Mouse (Mus musculus): ENCODE results near the gene Zfp819. TPM values are rescaled to one million over a fixed set of nuclear protein-coding genes. Genes with fewer than 3 reads are reported as not detected.
"Not testable (repeated sequence)": the region's sequence is repeated elsewhere in the genome, so short reads cannot be mapped to it uniquely, and the experiment has no call there.

Gene Zfp819
- polyA plus RNA-seq, 1 experiment from 2014 or later = not detected

DNA sequence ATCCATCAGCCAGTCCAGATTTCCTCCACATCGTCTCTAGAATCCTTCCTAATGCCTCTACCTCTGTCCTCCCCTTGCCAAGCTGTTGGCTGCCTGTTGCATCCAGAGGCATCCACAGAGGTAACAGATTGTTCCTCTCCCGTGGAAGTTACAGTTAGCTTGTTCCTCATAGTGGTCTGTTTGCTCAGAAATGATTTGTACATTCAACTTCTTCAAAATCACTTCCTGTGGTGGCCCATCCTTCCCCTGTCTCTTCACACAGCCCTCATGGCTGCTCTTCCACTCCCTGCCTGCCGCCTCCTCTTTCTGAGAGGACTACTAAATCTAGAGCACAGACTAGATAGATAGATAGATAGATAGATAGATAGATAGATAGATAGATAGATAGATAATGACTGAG is 47.5 kb downstream of the Zfp819 start:
- no peak overlapping the region for H3K27ac ChIP-seq
- H3K36me3 ChIP-seq = no peaks in the 10 kb centered on the region
- H3K4me2 ChIP-seq = no peak overlapping the region
- H3K27me3 ChIP-seq (replicated peaks) = no peaks in the 10 kb centered on the region
- H3K9ac ChIP-seq = no peak overlapping the region
- H3K4me1 ChIP-seq = no peaks in the 10 kb centered on the region
- no peak for ATAC-seq (ENCODE audit: insufficient read depth, low FRiP score, low read depth)
- H3K4me3 ChIP-seq (replicated peaks) = no peak overlapping the region
- 64% methylated on average over 3 of the region's 3 CpGs for WGBS
- no peaks in the 10 kb centered on the region; the same call in 1 of the 2 replicates for H3K9me3 ChIP-seq

DNA sequence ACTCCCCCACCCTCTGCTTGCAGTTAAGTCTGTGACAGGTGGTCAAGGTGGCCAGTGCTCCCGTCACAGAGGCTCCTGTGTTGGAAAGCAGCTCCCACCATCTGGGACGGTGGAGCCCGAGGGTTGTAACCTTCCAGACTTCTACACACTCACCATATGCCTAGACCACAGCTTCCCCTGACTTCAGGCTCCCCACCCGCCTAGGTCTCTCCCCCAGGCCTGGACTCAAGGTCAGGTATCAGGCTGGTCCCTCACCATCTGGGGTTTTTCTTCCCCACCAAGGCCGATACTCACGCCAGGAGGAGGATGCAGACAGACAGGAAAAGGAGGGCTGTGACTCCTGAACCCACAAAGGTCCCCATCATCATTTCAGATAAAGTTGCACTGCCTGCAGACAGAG is 49.3 kb downstream of the Zfp819 start:
- no peaks in the 10 kb centered on the region for H3K27me3 ChIP-seq (replicated peaks)
- WGBS = 58% methylated on average over 6 of the region's 6 CpGs
- no peak overlapping the region for H3K4me3 ChIP-seq (replicated peaks)
- no peaks in the 10 kb centered on the region for H3K4me1 ChIP-seq
- H3K4me2 ChIP-seq = no peak overlapping the region
- no peak overlapping the region for H3K9ac ChIP-seq
- no peaks in the 10 kb centered on the region for H3K36me3 ChIP-seq
- no peak for ATAC-seq (ENCODE audit: insufficient read depth, low FRiP score, low read depth)
- H3K9me3 ChIP-seq = no peaks in the 10 kb centered on the region; the same call in 1 of the 2 replicates
- H3K27ac ChIP-seq = no peak overlapping the region

DNA sequence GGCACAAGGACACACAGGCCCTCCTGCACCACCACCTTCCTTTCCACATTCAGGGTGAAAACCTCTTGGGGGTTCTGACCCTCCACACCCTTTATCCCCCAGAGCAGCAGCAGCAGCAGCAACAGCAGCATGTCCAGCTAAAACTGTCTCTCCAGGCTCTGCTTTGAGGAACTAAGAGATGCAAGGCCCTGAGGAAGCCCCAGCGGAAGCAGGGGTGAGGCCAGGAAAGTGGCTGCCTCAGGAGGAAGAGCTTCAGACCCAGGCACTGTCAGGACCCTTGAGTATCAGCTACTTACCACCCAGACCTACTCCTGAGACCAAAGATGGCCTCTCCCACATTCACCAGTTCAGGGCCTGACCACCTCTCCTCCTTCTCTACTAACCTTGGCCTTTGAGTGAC is 53.0 kb downstream of the Zfp819 start, which contains the start of gene Siglece:
Siglece (minus strand) TSS at position 160 of the 400 bp plus-strand sequence.
- no peaks in the 10 kb centered on the region for H3K36me3 ChIP-seq
- H3K27ac ChIP-seq = no peak within 1 kb of the TSS
- H3K9me3 ChIP-seq = no peaks in the 10 kb centered on the region
- H3K4me2 ChIP-seq = no peak within 1 kb of the TSS
- no peak within 1 kb of the TSS for H3K4me3 ChIP-seq (replicated peaks)
- WGBS = 80% methylated on average over 1 of the region's 1 CpGs
- no peaks in the 10 kb centered on the region for H3K27me3 ChIP-seq (replicated peaks)
- H3K4me1 ChIP-seq = no peaks in the 10 kb centered on the region
- no peak within 1 kb of the TSS for H3K9ac ChIP-seq
- no peak for ATAC-seq (ENCODE audit: insufficient read depth, low FRiP score, low read depth)

DNA sequence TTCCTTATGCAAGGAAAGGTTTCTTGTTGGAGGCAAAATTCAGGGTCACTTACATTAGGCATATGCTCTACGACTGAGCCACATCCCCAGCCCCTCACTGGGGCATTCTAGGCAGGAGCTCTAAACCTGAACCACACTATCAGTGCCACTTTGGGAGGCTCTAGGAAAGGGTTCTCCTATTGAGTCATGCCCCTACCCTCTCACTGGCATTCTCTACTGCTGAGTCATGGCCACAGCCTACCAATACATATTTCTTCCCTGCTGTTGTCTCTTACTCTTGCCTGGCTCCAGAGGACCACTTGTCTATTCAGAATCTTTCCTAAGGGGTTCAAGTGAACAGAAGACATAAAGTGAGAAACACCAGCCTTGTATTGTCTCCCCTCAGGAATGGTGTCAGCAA is 55.8 kb downstream of the Zfp819 start:
- Histone ChIP-seq H3K9me3 (no peaks in the 10 kb centered on the region), H3K27me3 (replicated peaks) (no peaks in the 10 kb centered on the region)
- WGBS = 83% methylated on average over 1 of the region's 1 CpGs

DNA sequence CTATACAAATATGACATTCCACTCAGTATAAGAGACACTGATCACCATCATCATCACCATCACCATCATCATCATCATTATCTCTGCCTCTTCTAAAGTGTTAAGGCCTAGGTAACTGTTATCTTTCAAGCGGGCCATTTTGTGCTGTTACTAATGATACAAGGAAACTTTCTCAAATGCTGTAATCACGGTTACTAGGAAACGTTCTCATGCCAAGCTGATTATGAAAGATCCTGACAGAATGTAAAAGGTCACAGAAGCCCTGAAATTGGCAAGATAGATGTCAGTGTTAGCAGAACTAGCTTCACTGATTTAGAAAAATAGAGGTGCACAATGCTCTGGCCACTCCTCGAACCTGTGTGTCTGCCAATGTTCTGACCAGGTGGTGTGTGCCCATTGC is 60.3 kb downstream of the Zfp819 start:
- WGBS = 86% methylated on average over 4 of the region's 4 CpGs

More for the DNA sequence above, 55.8 kb downstream of the Zfp819 start:
- Histone ChIP-seq H3K4me3 (replicated peaks) (no peak overlapping the region), H3K9ac (no peak overlapping the region), H3K27ac (no peak overlapping the region), H3K4me2 (no peak overlapping the region), H3K4me1 (no peaks in the 10 kb centered on the region), H3K36me3 (no peaks in the 10 kb centered on the region)
- no peak for ATAC-seq (ENCODE audit: insufficient read depth, low FRiP score, low read depth)

More for the DNA sequence above, 60.3 kb downstream of the Zfp819 start:
- H3K36me3 ChIP-seq; H3K27me3 ChIP-seq (replicated peaks); H3K4me3 ChIP-seq (replicated peaks); H3K27ac ChIP-seq; H3K9me3 ChIP-seq; H3K4me1 ChIP-seq; H3K9ac ChIP-seq; ATAC-seq (ENCODE audit: insufficient read depth, low FRiP score, low read depth); H3K4me2 ChIP-seq: not testable (repeated sequence)

Other genes starting within 250 kb of the Zfp819 start
- 0.28 and 0.30 TPM in 2 replicates for gene Siglecg, start 199.0 kb upstream of the Zfp819 start, polyA plus RNA-seq (2015; fragmentation: Nextera tagmentation; extraction: Ambion mirVana)
- 0.15 and 0.77 TPM in 2 replicates for gene Lim2, start 179.5 kb upstream of the Zfp819 start, polyA plus RNA-seq (2015; fragmentation: Nextera tagmentation; extraction: Ambion mirVana)
- gene Nkg7, start 170.1 kb upstream of the Zfp819 start, polyA plus RNA-seq (2015; fragmentation: Nextera tagmentation; extraction: Ambion mirVana) = 3.7 and 4.4 TPM in 2 replicates
- gene Cldnd2, start 166.4 kb upstream of the Zfp819 start, polyA plus RNA-seq (2015; fragmentation: Nextera tagmentation; extraction: Ambion mirVana) = 0.21 TPM in 1 of 2 replicates, not detected in the other
- gene Etfb, start 163.1 kb upstream of the Zfp819 start, polyA plus RNA-seq (2015; fragmentation: Nextera tagmentation; extraction: Ambion mirVana) = 353 and 355 TPM in 2 replicates
- gene Gm45233, start 163.0 kb upstream of the Zfp819 start, polyA plus RNA-seq (2015; fragmentation: Nextera tagmentation; extraction: Ambion mirVana) = 0.96 and 1.1 TPM in 2 replicates
- 6.0 and 7.7 TPM in 2 replicates for gene Vsig10l, start 144.0 kb upstream of the Zfp819 start, polyA plus RNA-seq (2015; fragmentation: Nextera tagmentation; extraction: Ambion mirVana)
- gene Iglon5, start 117.1 kb upstream of the Zfp819 start, polyA plus RNA-seq (2015; fragmentation: Nextera tagmentation; extraction: Ambion mirVana) = 0.49 and 0.55 TPM in 2 replicates
- gene 4931406B18Rik, start 101.2 kb upstream of the Zfp819 start, polyA plus RNA-seq (2015; fragmentation: Nextera tagmentation; extraction: Ambion mirVana) = not detected in 2 replicates
- 2.1 and 2.3 TPM in 2 replicates for gene Cd33, start 62.7 kb upstream of the Zfp819 start, polyA plus RNA-seq (2015; fragmentation: Nextera tagmentation; extraction: Ambion mirVana)
- 2.9 and 3.6 TPM in 2 replicates for gene Zfp658, start 44.9 kb upstream of the Zfp819 start, polyA plus RNA-seq (2015; fragmentation: Nextera tagmentation; extraction: Ambion mirVana)
- gene Zfp719, start 27.6 kb upstream of the Zfp819 start, polyA plus RNA-seq (2015; fragmentation: Nextera tagmentation; extraction: Ambion mirVana) = 10.3 and 11.3 TPM in 2 replicates
- gene Ceacam18, start 27.5 kb downstream of the Zfp819 start, polyA plus RNA-seq (2015; fragmentation: Nextera tagmentation; extraction: Ambion mirVana) = 1.1 and 2.2 TPM in 2 replicates
- 1.7 and 2.0 TPM in 2 replicates for gene Siglece, start 53.0 kb downstream of the Zfp819 start, polyA plus RNA-seq (2015; fragmentation: Nextera tagmentation; extraction: Ambion mirVana)
- gene Ctu1, start 64.8 kb downstream of the Zfp819 start, polyA plus RNA-seq (2015; fragmentation: Nextera tagmentation; extraction: Ambion mirVana) = 14.3 and 14.7 TPM in 2 replicates
- gene Klk14, start 83.2 kb downstream of the Zfp819 start, polyA plus RNA-seq (2015; fragmentation: Nextera tagmentation; extraction: Ambion mirVana) = 0.21 TPM in 1 of 2 replicates, not detected in the other
- 2.0 and 5.5 TPM in 2 replicates for gene Klk13, start 105.4 kb downstream of the Zfp819 start, polyA plus RNA-seq (2015; fragmentation: Nextera tagmentation; extraction: Ambion mirVana)
- 0.57 and 2.4 TPM in 2 replicates for gene Klk12, start 161.7 kb downstream of the Zfp819 start, polyA plus RNA-seq (2015; fragmentation: Nextera tagmentation; extraction: Ambion mirVana)
- gene Klk11, start 167.4 kb downstream of the Zfp819 start, polyA plus RNA-seq (2015; fragmentation: Nextera tagmentation; extraction: Ambion mirVana) = 4.0 and 8.7 TPM in 2 replicates
- 4.1 and 17.4 TPM in 2 replicates for gene Klk10, start 173.9 kb downstream of the Zfp819 start, polyA plus RNA-seq (2015; fragmentation: Nextera tagmentation; extraction: Ambion mirVana)
- 0.17 and 0.77 TPM in 2 replicates for gene Klk9, start 184.7 kb downstream of the Zfp819 start, polyA plus RNA-seq (2015; fragmentation: Nextera tagmentation; extraction: Ambion mirVana)
- 17.8 and 24.5 TPM in 2 replicates for gene Klk8, start 190.4 kb downstream of the Zfp819 start, polyA plus RNA-seq (2015; fragmentation: Nextera tagmentation; extraction: Ambion mirVana)
- not detected in 2 replicates for gene Klk7, start 204.1 kb downstream of the Zfp819 start, polyA plus RNA-seq (2015; fragmentation: Nextera tagmentation; extraction: Ambion mirVana)
- gene Klk6, start 217.3 kb downstream of the Zfp819 start, polyA plus RNA-seq (2015; fragmentation: Nextera tagmentation; extraction: Ambion mirVana) = 0.18 and 0.32 TPM in 2 replicates
- not detected in 2 replicates for gene Klk5, start 234.8 kb downstream of the Zfp819 start, polyA plus RNA-seq (2015; fragmentation: Nextera tagmentation; extraction: Ambion mirVana)

Data from stomach, embryonic 15.5 days (tissue).